Mouse (Mus musculus) macrophage (primary cell): ENCODE measurements at regions not wholly inside any gene's neighbourhood (a gene's known extent, or its start where the extent isn't known, plus 50 kb on each side); places are given as distances from the start of the nearest gene placed in this dataset.
"Not testable (repeated sequence)": the region's sequence is repeated elsewhere in the genome, so short reads cannot be mapped to it uniquely, and the experiment has no call there.

Source experiments
- H3K27ac ChIP-seq: fragments of 350-480 bp; formaldehyde crosslinking; 2 replicates; pipeline ENCODE4 v1.9.0; 2021
- H3K36me3 ChIP-seq: fragments of 350-480 bp; formaldehyde crosslinking; 2 replicates; pipeline ENCODE4 v1.9.0; 2021; ENCODE audit errors: inconsistent target
- H3K4me3 ChIP-seq: fragments of 350-480 bp; formaldehyde crosslinking; 2 replicates; pipeline ENCODE4 v1.9.0; 2021; ENCODE audit errors: inconsistent target
- H3K79me2 ChIP-seq: fragments of 350-480 bp; formaldehyde crosslinking; 2 replicates; pipeline ENCODE4 v1.9.0; 2021; ENCODE audit errors: inconsistent target
- WGBS: methylation state at CpG from one replicate; pipeline ENCODE4 v1.1.7; 2026; ENCODE audit warnings: inconsistent platforms; ENCODE audit not compliant: missing documents; 5-methylcytosine and 5-hydroxymethylcytosine counted together

GRCm38 (mm10) chr5:109842186-109842978 lies 80.8 kb upstream of the Gm15446 start:
- H3K27ac ChIP-seq, H3K79me2 ChIP-seq, H3K4me3 ChIP-seq, H3K36me3 ChIP-seq: not testable (repeated sequence)
- 94% methylated on average over 6 of the region's 7 CpGs for WGBS

DNA sequence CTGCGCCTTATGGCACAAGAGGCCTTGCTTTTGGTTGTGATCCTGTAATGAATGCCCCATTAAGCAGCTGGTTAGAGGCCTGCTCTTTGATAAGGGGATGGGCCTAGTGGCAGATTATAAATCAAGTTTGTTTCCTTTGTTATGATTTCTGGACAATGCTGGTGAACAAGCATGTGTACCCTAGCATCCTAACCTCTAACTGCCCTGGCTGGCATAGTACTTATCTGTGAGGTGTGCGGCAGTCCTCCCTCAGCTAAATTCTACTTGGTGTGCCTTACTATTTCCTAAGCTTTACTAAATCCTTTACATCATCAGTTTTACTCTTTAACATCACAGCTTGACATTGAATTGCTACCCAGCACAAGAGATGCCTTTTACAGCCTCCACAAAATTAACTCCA lies 79.0 kb upstream of the Gm15446 start:
- not testable (repeated sequence) for H3K27ac ChIP-seq, H3K79me2 ChIP-seq, H3K36me3 ChIP-seq
- 79% methylated on average over 2 of the region's 2 CpGs for WGBS
- H3K4me3 ChIP-seq, result peak overlapping the region; percentile 59

DNA sequence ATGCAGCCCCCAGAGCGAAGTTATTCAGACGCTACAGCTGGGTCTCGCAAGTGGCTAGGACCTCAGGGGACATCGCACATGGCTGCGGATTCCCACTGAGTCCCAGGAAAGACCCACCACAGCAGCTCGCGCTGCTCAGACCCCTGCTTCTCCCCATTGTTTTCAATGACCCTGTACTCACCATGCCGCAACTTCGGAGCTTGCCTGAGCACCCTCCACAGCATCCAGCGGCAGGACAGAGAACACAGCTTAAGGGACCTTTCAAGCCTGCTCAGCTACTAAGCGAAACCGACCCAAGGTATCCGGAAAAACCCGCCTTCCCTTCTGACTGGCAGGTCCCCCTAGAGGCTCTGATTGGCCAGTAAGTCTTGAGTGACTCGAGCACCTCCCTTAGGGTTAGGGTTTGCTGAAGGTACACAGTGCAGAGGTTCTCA lies 78.4 kb upstream of the Gm15446 start:
- H3K79me2 ChIP-seq, result no peaks in the 10 kb centered on the region
- 6% methylated on average over 14 of the region's 15 CpGs for WGBS
- peak overlapping the region; percentile 59 for H3K4me3 ChIP-seq
- no peaks in the 10 kb centered on the region for H3K36me3 ChIP-seq
- no peak overlapping the region for H3K27ac ChIP-seq

- H3K36me3 ChIP-seq, H3K4me3 ChIP-seq, H3K27ac ChIP-seq, H3K79me2 ChIP-seq: not testable (repeated sequence)
Observed at GRCm38 (mm10) chr5:109851225-109851624, 72.0 kb upstream of the Gm15446 start.

DNA sequence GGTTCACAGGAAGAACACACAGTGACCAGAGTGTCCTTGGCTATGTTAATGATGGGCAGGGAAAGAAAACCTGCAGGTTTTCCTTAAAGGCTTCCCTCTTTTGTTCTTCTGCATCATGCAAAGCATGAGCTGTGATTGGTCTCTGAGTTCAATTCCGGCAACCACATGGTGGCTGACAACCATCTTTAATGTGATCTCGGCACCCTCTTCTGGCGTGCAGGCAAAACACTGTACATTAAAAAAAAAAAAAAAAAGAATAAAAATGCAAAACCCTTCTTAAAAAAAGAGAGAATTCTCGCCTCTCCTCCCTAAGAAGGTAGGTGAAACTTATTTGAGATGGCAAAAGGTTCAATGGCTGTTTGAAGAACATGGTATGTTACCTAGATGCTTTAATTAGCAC lies 62.8 kb upstream of the Gm15446 start:
- Histone ChIP-seq H3K4me3 (no peak overlapping the region), H3K27ac (no peak overlapping the region), H3K79me2 (no peaks in the 10 kb centered on the region), H3K36me3 (no peaks in the 10 kb centered on the region)
- WGBS, result 85% methylated on average over 2 of the region's 4 CpGs

GRCm38 (mm10) chr5:109864517-109864916 lies 58.7 kb upstream of the Gm15446 start:
- not testable (repeated sequence) for H3K36me3 ChIP-seq, H3K27ac ChIP-seq, H3K4me3 ChIP-seq
- peaks cover 23% of the 10 kb centered on the region; the same call in 1 of the 2 replicates for H3K79me2 ChIP-seq

DNA sequence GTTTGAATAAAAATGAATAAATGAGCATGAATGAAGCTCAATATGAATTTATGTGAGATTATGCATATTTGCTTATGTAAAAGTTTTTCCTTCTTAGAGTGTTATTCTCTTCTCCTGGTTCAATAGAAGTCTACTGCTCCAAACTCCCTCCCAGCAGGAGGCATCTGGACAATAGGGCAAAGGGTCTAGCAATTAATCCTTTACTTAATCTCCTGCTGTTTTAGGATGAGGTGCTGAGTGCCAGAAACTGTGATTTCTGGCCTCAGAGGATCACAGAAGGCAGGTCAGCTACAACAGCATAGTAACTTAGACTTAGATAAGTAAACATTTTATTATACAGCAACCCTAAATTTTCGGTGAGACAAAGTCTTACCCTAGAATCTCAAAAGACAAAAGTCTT lies 57.6 kb upstream of the Gm15446 start:
- H3K4me3 ChIP-seq, result no peak overlapping the region

GRCm38 (mm10) chr5:109866337-109867126 lies 56.7 kb upstream of the Gm15446 start:
- no peaks in the 10 kb centered on the region for H3K36me3 ChIP-seq
- peak overlapping the region; percentile 36 for H3K27ac ChIP-seq
- peak overlapping the region; percentile 76 for H3K4me3 ChIP-seq
- WGBS, result under 1% methylated on average over 21 of the region's 22 CpGs
- H3K79me2 ChIP-seq, result peaks cover 24% of the 10 kb centered on the region; the same call in 1 of the 2 replicates

More for the DNA sequence above, 57.6 kb upstream of the Gm15446 start:
- Histone ChIP-seq H3K27ac (no peak overlapping the region), H3K36me3 (no peaks in the 10 kb centered on the region), H3K79me2 (peaks cover 24% of the 10 kb centered on the region; the same call in 1 of the 2 replicates)
- 100% methylated on average over 1 of the region's 1 CpGs for WGBS

- not testable (repeated sequence) for H3K36me3 ChIP-seq, H3K27ac ChIP-seq
- H3K4me3 ChIP-seq, result peak overlapping the region; percentile 76
- H3K79me2 ChIP-seq, result peaks cover 24% of the 10 kb centered on the region; the same call in 1 of the 2 replicates
Observed at GRCm38 (mm10) chr5:109867221-109867620, 56.0 kb upstream of the Gm15446 start.
